Comparison of ENCODE assay signal across 8 mouse cellular contexts in genomic region chr11:23067395-23068136, GRCm38 (mm10).
DNase-seq lines count a peak whose midpoint lies in the region; ATAC-seq lines count a peak whose summit lies in the region.

No protein-coding gene starts in this region.

- ATAC-seq in frontal cortex, adult (ENCODE audit: low TSS enrichment) = peak; percentile 98
- ATAC-seq in hindbrain, embryonic 11.5 days (ENCODE audit: low FRiP score) = peak; percentile 100

- H3K36me3 ChIP-seq in hindbrain, embryonic 11.5 days (ENCODE audit: control insufficient read depth, insufficient read depth, low read length) = no peaks in the 10 kb centered on the region

- H3K4me1 ChIP-seq in hindbrain, embryonic 11.5 days (replicated peaks; ENCODE audit: control insufficient read depth, insufficient read depth, low read length) = no peaks in the 10 kb centered on the region

- peak overlapping the region; percentile 82 for H3K9ac ChIP-seq in hindbrain, embryonic 11.5 days (ENCODE audit: low read depth, low read length)

- no peaks in the 10 kb centered on the region for H3K27me3 ChIP-seq in hindbrain, embryonic 11.5 days (ENCODE audit: control insufficient read depth, insufficient read depth, low read length)

- peak overlapping the region; percentile 61 for H3K27ac ChIP-seq in hindbrain, embryonic 11.5 days (ENCODE audit: low read depth, low read length)

- DNase-seq in MN1 (ENCODE audit: low spot score) = peak; percentile 97
- DNase-seq in cerebellum, adult 9-10 months = peak; percentile 93
- DNase-seq in hindbrain, embryonic 11.5 days (ENCODE audit: low spot score) = peak; percentile 92
- DNase-seq in layer of hippocampus, postnatal 10 days (ENCODE audit: low spot score in 2 of 2) = peak; percentile 83 to 87
- DNase-seq in lung, postnatal 10 days = peak; percentile 87
- peak; percentile 89 for DNase-seq in ovary, postnatal 36 days (ENCODE audit: low spot score)
- DNase-seq in thymus, postnatal 25 days = peak; percentile 65

- whole genome bisulfite sequencing in hindbrain, embryonic 11.5 days = 1% methylated on average over 49 of the region's 49 CpGs

- peak overlapping the region; percentile 66 for H3K4me2 ChIP-seq in hindbrain, embryonic 11.5 days (replicated peaks; ENCODE audit: low read depth, low read length)

- peak overlapping the region; percentile 65 for H3K4me3 ChIP-seq in hindbrain, embryonic 11.5 days (ENCODE audit: low read depth, low read length)

- H3K9me3 ChIP-seq in hindbrain, embryonic 11.5 days (ENCODE audit: control insufficient read depth, low read length) = no peaks in the 10 kb centered on the region

Comparison
In these comparisons a context has a peak if more than half of its experiments do, and no peak if none do; other contexts are left out.
1. Peak in every context shown above with its lines: DNase-seq, ATAC-seq, H3K4me3 ChIP-seq and H3K27ac ChIP-seq.